Mouse (Mus musculus) brain, adult 10 weeks (tissue): ENCODE data around the gene Lrrc49. TPM values are rescaled to one million over a fixed set of nuclear protein-coding genes. Genes with fewer than 3 reads are reported as not detected.

Source experiments
- polyA plus RNA-seq: library from polyadenylated mRNA; stranded (reverse); fragments of 350-450 nt; fragmentation: Illumina TruSeq; extraction: RNeasy Lipid Tissue Mini Kit (QIAGEN cat#74804); gene quantifications from one replicate; pipeline ENCODE4 v1.2.3, GENCODE M21; 2015; ENCODE audit warnings: low read depth, low replicate concordance

The Lrrc49 gene
- 86.1 TPM for polyA plus RNA-seq

DNA sequence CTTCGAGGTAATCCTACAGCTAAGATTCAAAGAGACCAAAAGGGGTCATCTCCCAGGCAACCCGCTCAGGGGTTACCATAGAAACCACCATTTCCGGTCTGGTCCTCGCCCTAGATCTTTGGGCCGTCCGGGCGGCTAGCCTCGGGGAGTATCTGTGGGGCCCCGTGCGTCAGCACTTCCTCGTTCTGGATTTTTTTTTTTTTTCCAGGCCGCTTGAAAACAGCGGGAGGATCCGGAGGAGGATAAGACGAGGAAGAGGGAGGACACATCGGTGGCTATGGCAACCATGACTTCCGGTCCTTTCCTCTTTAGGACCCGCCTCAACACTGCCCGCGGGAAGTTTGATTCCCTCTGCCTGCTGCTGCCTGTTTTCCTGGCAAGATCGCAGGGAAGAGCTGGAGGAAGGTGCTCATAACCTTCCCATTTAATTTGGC lies at the start of gene Lrrc49:
TSS of gene Lrrc49 (minus strand) at position 268 of the 434 bp plus-strand sequence.

DNA sequence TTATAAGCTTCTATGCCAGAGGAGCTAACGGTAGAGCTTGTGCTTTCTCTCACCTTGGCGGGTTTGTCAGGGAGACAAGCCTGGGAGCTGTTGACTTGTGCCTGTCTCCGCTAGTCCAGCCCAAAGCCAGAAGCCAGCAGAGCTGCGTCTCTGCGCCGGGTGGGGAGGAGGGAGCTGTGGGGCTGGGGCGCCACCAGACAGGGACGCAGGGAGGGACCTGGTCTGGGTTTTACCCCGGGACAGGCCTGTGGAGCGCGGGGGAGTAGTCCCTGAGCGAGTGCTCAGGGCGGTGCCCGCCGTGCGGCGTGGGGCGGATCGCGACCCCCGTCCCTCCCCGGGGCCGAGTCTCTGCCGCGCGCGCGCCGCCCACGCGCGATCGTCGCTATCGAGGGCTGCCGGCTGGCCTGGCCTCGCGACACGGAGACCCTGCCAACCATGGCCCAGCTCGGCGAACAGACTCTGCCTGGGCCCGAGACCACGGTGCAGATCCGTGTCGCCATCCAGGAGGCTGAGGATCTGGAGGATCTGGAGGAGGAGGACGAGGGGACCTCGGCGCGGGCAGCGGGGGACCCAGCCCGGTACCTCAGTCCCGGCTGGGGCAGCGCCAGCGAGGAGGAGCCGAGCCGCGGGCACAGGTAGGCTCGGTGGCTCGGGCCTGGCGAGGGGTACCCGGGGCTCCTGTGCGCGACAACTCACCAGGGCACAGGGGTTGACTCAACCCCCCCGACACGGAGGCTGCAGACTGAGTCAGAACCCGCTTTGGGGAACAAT lies 25.0 kb upstream of the Lrrc49 start, which contains the start of gene Larp6:
TSS of gene Larp6 (plus strand) at position 219 of the 771 bp plus-strand sequence.

DNA sequence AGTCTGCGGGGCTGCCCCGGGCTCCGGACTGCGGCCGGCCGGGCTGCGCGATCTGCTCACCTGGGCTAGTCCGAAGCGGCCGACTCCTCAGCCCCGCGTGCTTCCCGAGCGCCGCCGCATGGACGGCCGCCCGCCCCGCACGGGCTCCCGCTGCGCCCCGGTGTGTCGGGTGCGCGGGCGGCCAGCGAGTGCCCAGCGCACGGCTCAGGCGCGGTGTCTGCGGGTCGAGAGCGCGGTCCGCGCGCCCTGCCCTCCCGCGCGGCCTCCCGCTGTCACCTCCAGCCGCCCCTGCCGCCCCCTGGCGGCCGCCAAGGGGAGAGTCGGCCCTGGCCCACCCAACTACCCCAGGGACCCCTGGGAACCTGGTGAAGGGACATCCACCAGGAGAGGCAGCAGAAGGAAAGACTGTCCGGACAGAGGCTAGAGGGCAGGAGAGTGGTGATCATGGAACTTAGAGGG lies 166.1 kb downstream of the Lrrc49 start, which contains the start of gene Thsd4:
TSS of gene Thsd4 (minus strand) at position 241 of the 459 bp plus-strand sequence.

Other genes with a start within 250 kb of the Lrrc49 start
- gene Thsd4, start 166.1 kb downstream of the Lrrc49 start, polyA plus RNA-seq = 3.3 TPM
- 30.3 TPM for gene Larp6, start 24.8 kb upstream of the Lrrc49 start, polyA plus RNA-seq
- 5.6 TPM for gene Uaca, start 106.4 kb upstream of the Lrrc49 start, polyA plus RNA-seq